Mouse (Mus musculus): Measurements from ENCODE around the gene Wnt5b.

DNA sequence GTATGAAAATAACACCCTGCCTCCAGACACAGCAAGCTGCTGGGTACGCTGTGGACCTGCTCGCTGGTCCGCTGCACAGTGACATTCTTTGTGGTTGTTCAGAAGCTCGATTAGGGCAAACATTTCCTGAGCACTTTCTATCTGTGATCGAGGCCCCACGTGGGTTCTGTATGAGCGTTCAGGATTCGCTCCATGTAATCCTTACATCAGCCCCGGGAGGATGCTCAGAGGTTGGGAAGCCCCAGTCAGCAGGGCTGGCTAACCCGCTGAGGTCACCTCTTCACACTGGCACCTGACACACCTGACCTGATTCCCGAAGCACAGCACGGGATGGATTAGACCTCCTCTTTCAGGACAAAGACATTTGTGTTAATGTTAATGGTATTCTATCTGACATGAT is 8.3 kb downstream of the Wnt5b start:
- TF ChIP-seq TBP (IDR thresholded peaks at IDR 0.05; ENCODE audit: low read depth, low read length) (no peak), CTCF (IDR thresholded peaks at IDR 0.05 in 2 of 3, conservative IDR thresholded peaks at IDR 0.05 in 1 of 3; ENCODE audit: control insufficient read depth in 1 of 3, insufficient read depth in 1 of 3, low read depth in 2 of 3, low read length in 3 of 3, poor library complexity in 1 of 3, severe bottlenecking in 1 of 3) (no peak), POLR2A (IDR thresholded peaks at IDR 0.05; ENCODE audit: control insufficient read depth in 1 of 2, insufficient read depth in 1 of 2, low read depth in 1 of 2, low read length in 2 of 2, poor library complexity in 1 of 2) (no peak), TCF12 (IDR thresholded peaks at IDR 0.05; ENCODE audit: low read depth, low read length) (no peak), MYB (IDR thresholded peaks at IDR 0.05; ENCODE audit: low read depth, low read length) (no peak), GATA1 (IDR thresholded peaks at IDR 0.05; ENCODE audit: low read depth, low read length) (no peak), ELF1 (IDR thresholded peaks at IDR 0.05; ENCODE audit: low read depth, low read length) (no peak), MAX (IDR thresholded peaks at IDR 0.05; ENCODE audit: low read length) (no peak), EP300 (IDR thresholded peaks at IDR 0.05; ENCODE audit: low read depth in 1 of 2, low read length in 2 of 2) (no peak), MAFK (IDR thresholded peaks at IDR 0.05; ENCODE audit: borderline replicate concordance, low read depth, low read length) (no peak), MXI1 (IDR thresholded peaks at IDR 0.05; ENCODE audit: low read depth, low read length) (no peak)
